Mouse (Mus musculus): ENCODE measurements at regions not wholly inside any gene's neighbourhood (a gene's known extent, or its start where the extent isn't known, plus 50 kb on each side); places are given as distances from the start of the nearest gene placed in this dataset.

DNA sequence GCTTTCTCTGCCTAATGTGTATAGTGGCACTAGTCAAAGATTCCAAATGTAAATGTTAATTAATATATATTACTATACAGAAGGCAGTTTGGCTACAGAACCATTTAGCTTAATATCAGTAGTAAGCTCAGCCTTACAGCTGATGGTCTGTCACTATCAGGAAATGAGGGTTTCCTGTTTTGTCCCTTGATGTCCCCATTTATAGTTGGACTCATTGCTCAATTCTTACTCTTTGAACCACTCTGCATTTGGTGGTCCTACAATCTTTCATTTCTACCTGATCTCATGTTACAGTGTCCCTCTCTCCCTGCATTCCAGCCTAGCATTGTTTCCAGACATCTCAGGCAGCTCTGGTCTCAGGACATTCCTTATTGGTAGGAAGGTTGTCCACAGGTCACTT, 188.8 kb upstream of the Tank start:
- DNase-seq (ENCODE audit: low read depth), result no peak
- TF ChIP-seq CTCF (IDR thresholded peaks at IDR 0.05; ENCODE audit: borderline replicate concordance, extremely low read depth, insufficient read depth, insufficient read length), result no peak
- no peak for TF ChIP-seq POLR2A (IDR thresholded peaks at IDR 0.05; ENCODE audit: borderline replicate concordance, extremely low read depth, insufficient read depth, insufficient read length, poor library complexity, severe bottlenecking)

DNA sequence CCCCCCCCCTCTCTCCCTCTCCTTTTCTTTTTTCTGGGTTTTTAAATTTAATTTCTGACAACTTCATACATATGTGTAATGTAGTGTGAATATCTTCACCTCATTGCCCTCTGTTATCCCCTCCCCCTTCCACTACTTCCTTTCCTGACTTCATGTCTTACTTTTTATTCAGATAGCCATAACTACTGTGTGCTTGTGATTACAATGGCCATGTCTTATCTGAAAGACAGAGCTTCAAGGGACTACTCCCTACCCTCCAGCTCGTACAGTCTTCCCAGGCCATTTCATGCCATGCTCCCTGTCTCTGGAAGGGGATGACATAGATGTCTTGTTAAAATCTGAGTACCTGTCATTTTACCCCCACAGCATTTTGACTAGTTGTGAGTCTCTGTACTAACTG, 189.2 kb upstream of the Tank start:
- TF ChIP-seq CTCF (IDR thresholded peaks at IDR 0.05; ENCODE audit: borderline replicate concordance, extremely low read depth, insufficient read depth, insufficient read length) (no peak), POLR2A (IDR thresholded peaks at IDR 0.05; ENCODE audit: borderline replicate concordance, extremely low read depth, insufficient read depth, insufficient read length, poor library complexity, severe bottlenecking) (no peak)
- DNase-seq (ENCODE audit: low read depth), result no peak

GRCm38 (mm10) chr2:61387561-61387960, 190.8 kb upstream of the Tank start:
- TF ChIP-seq POLR2A (IDR thresholded peaks at IDR 0.05; ENCODE audit: borderline replicate concordance, extremely low read depth, insufficient read depth, insufficient read length, poor library complexity, severe bottlenecking) (no peak), CTCF (IDR thresholded peaks at IDR 0.05; ENCODE audit: borderline replicate concordance, extremely low read depth, insufficient read depth, insufficient read length) (no peak)
- peak; percentile 40 for DNase-seq (ENCODE audit: low read depth)

GRCm38 (mm10) chr2:61386966-61387365, 191.4 kb upstream of the Tank start:
- no peak for DNase-seq (ENCODE audit: low read depth)
- TF ChIP-seq CTCF (IDR thresholded peaks at IDR 0.05; ENCODE audit: borderline replicate concordance, extremely low read depth, insufficient read depth, insufficient read length) (no peak), POLR2A (IDR thresholded peaks at IDR 0.05; ENCODE audit: borderline replicate concordance, extremely low read depth, insufficient read depth, insufficient read length, poor library complexity, severe bottlenecking) (no peak)

GRCm38 (mm10) chr2:61384467-61384866, 193.9 kb upstream of the Tank start:
- TF ChIP-seq POLR2A (IDR thresholded peaks at IDR 0.05; ENCODE audit: borderline replicate concordance, extremely low read depth, insufficient read depth, insufficient read length, poor library complexity, severe bottlenecking), result no peak
- TF ChIP-seq CTCF (IDR thresholded peaks at IDR 0.05; ENCODE audit: borderline replicate concordance, extremely low read depth, insufficient read depth, insufficient read length), result no peak
- no peak for DNase-seq (ENCODE audit: low read depth)

GRCm38 (mm10) chr2:61383744-61384295, 194.6 kb upstream of the Tank start:
- DNase-seq (ENCODE audit: low read depth), result no peak
- TF ChIP-seq POLR2A (IDR thresholded peaks at IDR 0.05; ENCODE audit: borderline replicate concordance, extremely low read depth, insufficient read depth, insufficient read length, poor library complexity, severe bottlenecking), result no peak
- no peak for TF ChIP-seq CTCF (IDR thresholded peaks at IDR 0.05; ENCODE audit: borderline replicate concordance, extremely low read depth, insufficient read depth, insufficient read length)

DNA sequence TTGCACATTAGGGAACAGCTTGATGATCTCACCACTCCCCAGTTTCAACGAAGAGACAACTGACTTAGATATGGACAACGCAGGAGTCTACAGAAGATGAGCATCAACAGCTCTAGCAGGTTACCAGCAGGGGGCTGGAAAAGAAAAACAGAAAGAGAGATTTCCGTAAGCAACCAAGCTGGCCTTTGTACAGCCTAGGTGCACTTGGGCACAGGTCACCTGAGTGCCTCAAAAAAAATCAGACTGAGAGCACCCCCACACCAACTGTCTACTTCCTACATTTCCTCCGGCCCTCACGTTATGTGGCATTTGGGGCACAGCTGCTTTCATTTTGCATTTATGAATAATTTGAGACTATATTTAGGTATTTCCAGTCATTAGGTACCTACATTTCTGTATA, 199.3 kb upstream of the Tank start:
- TF ChIP-seq POLR2A (IDR thresholded peaks at IDR 0.05; ENCODE audit: borderline replicate concordance, extremely low read depth, insufficient read depth, insufficient read length, poor library complexity, severe bottlenecking), result no peak

DNA sequence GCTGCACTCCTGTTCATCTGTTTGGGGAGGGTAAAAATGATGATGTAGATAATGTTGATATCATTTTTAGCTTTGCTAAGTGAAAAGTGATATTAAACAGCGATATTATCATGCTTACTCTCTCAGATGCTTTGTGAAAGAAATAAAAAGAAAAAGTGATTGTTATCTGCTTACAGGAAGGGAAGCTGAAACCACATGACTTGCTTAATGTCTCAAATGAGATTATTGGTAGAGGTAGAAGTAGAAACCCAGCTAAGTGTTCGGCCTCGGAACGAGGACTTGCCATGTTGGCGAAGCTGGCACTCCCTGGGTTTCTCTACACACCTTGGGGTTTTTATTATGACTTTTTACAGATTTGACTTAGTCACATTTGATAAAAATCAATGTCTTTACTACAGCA, 200.1 kb upstream of the Tank start:
- TF ChIP-seq POLR2A (IDR thresholded peaks at IDR 0.05; ENCODE audit: borderline replicate concordance, extremely low read depth, insufficient read depth, insufficient read length, poor library complexity, severe bottlenecking) (no peak), CTCF (IDR thresholded peaks at IDR 0.05; ENCODE audit: borderline replicate concordance, extremely low read depth, insufficient read depth, insufficient read length) (no peak)
- no peak for DNase-seq (ENCODE audit: low read depth)

More for the DNA sequence above, 199.3 kb upstream of the Tank start:
- DNase-seq (ENCODE audit: low read depth), result no peak

DNA sequence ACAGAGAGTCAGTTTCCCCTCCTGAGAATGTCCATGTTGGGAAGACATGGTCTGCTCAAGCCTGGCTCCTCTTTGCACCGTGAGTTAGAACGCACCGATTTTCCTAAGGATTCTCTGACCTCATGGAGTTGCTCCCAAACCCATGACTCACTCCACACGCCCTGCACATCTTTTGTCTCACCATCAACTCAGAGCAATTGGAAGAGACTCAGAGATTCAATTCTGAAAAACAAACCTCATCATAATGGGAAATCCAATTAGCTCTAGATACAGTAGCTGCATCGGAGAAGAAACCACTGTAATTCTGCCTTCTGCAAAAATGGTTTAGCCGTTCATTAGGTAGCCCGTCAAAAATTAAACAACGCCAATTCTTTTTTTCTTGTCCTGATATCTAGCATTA, 200.6 kb upstream of the Tank start:
- DNase-seq (ENCODE audit: low read depth), result no peak
- TF ChIP-seq CTCF (IDR thresholded peaks at IDR 0.05; ENCODE audit: borderline replicate concordance, extremely low read depth, insufficient read depth, insufficient read length) (no peak), POLR2A (IDR thresholded peaks at IDR 0.05; ENCODE audit: borderline replicate concordance, extremely low read depth, insufficient read depth, insufficient read length, poor library complexity, severe bottlenecking) (no peak)

GRCm38 (mm10) chr2:61362606-61363005, 215.8 kb upstream of the Tank start:
- TF ChIP-seq CTCF (IDR thresholded peaks at IDR 0.05; ENCODE audit: borderline replicate concordance, extremely low read depth, insufficient read depth, insufficient read length) (no peak), POLR2A (IDR thresholded peaks at IDR 0.05; ENCODE audit: borderline replicate concordance, extremely low read depth, insufficient read depth, insufficient read length, poor library complexity, severe bottlenecking) (no peak)
- no peak for DNase-seq (ENCODE audit: low read depth)

DNA sequence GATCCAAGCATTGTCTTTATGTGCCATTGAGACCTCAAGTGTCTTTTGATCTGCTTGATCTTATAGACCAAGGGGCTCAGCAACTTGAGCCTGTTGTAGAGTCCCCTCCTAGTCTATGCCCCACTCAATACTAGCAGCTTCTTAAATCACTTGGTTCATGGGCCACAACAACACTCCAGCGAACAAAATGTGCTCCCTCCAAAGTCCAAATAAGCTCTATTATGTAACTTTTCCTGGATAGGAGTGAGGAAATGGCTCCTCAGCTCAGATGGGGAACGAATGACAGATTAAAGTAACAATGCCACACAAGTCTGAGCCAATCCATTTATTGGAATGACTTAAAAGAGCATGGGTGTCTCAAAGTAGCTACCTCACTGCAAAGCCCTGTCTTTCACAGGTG, 217.0 kb upstream of the Tank start:
- TF ChIP-seq POLR2A (IDR thresholded peaks at IDR 0.05; ENCODE audit: borderline replicate concordance, extremely low read depth, insufficient read depth, insufficient read length, poor library complexity, severe bottlenecking) (no peak), CTCF (IDR thresholded peaks at IDR 0.05; ENCODE audit: borderline replicate concordance, extremely low read depth, insufficient read depth, insufficient read length) (no peak)

DNA sequence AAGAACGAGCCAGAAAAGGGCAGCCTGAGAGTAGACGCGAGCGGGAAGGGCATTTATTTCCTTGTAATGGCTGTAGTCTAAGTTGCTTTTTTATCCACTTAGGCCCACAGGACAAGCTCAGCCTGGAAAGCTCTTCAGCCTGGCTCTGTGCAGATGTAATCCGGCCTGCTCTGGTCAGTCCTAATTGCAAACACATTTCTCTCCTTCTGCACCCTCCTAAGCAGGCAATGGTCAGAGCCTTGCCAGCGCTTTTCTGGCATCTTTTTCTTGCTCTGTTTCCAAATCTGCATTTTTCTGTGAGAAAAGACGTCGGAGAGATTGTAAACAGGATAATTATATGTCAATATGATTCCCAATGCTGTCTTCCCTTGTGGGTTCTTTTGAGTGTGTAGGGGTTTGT, 224.3 kb upstream of the Tank start:
- TF ChIP-seq CTCF (IDR thresholded peaks at IDR 0.05; ENCODE audit: borderline replicate concordance, extremely low read depth, insufficient read depth, insufficient read length) (no peak), POLR2A (IDR thresholded peaks at IDR 0.05; ENCODE audit: borderline replicate concordance, extremely low read depth, insufficient read depth, insufficient read length, poor library complexity, severe bottlenecking) (no peak)
- peak; percentile 41 for DNase-seq (ENCODE audit: low read depth)

More for the DNA sequence above, 217.0 kb upstream of the Tank start:
- DNase-seq (ENCODE audit: low read depth), result no peak
